Mouse (Mus musculus): ENCODE measurements around the gene Gsdme.

The Gsdme gene

DNA sequence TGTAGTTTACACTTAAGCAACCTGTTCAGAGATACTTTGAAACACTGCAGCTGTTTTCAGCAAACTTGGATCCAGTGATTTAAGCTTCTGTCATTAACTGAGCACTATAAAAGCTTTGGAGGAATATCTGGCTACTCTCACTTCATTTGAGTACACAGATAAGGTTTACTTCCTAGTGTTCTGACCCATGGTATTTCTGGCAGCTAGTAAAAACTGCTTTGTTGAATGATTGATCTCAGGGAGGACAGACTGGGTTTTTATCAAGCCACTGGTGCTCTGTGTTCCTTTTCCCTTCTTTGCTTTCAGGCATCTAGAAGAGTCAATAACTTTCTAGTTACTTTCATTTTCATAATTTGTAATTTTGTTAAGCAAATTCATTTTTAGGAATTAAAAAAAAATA lies 74.3 kb downstream of the Gsdme start:
- no peak for DNase-seq (ENCODE audit: low read depth, low spot score)

DNA sequence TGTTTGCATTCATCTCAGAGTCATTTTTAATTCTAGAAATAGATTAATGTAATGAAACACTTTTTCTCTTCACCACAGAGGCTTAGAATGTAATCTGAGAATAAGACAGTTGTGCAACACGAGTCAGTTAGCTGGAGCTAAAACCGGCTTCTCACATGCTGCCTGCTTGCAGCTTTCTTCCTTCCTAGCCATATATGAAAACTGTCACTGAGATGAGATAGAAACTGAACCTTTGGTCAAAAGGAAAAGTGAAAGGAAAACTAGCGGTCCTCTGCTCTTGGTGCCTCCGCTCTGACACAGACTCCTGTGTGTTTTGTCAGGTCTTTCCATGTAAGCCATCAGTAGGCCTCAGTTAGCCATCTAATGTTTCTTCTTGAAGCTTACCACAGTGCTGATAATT lies 75.7 kb downstream of the Gsdme start:
- DNase-seq (ENCODE audit: low read depth, low spot score) = no peak

GRCm38 (mm10) chr6:50180189-50180588 lies 83.5 kb downstream of the Gsdme start:
- DNase-seq (ENCODE audit: low read depth, low spot score) = no peak

DNA sequence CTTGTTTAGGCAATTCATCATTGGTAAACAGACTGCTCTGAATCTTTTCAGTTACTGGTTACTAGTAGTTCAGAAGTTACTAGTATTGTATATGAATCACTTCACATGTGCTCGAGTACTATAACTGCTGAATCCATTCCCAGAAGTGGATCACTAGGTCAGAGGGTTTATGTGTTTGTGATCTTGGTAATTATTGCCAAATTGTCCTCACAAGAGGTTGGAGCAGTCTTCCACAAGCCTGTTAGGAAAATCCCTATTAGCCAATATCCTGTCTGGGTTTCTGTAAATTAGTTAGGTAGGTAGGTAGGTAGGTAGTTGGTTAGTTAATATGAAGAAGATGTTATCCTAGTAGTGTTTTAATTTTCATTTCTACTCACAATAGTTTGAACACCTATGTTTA lies 87.9 kb downstream of the Gsdme start:
- DNase-seq (ENCODE audit: low read depth, low spot score) = no peak

GRCm38 (mm10) chr6:50169771-50170170 lies 93.9 kb downstream of the Gsdme start:
- no peak for DNase-seq (ENCODE audit: low read depth, low spot score)

GRCm38 (mm10) chr6:50168821-50169220 lies 94.8 kb downstream of the Gsdme start:
- no peak for DNase-seq (ENCODE audit: low read depth, low spot score)

GRCm38 (mm10) chr6:50163013-50163412 lies 100.6 kb downstream of the Gsdme start:
- DNase-seq (ENCODE audit: low read depth, low spot score) = no peak

DNA sequence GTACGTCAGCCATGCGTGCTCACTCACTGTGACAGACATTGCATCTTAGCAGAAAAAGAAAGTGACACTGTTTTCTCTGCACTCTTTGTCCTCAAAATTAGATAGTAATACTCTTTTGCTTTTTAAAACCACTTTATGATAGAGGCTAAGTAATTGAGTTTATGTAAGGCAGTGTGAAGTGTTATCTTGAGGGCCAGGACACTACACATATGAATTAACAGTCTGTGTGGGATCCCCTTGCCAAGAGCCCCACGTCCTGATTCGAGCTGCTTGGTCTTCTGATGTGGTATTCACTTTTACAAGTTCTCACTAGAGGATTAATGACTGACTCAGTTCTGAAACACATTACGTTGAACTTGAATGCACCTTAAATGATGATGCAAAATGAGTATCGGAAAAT lies 103.8 kb downstream of the Gsdme start:
- no peak for DNase-seq (ENCODE audit: low read depth, low spot score)

- no peak for DNase-seq (ENCODE audit: low read depth, low spot score)
These were observed 114.3 kb downstream of the Gsdme start for GRCm38 (mm10) chr6:50149378-50149777.

GRCm38 (mm10) chr6:50146158-50146557 lies 117.5 kb downstream of the Gsdme start:
- DNase-seq (ENCODE audit: low read depth, low spot score) = no peak

DNA sequence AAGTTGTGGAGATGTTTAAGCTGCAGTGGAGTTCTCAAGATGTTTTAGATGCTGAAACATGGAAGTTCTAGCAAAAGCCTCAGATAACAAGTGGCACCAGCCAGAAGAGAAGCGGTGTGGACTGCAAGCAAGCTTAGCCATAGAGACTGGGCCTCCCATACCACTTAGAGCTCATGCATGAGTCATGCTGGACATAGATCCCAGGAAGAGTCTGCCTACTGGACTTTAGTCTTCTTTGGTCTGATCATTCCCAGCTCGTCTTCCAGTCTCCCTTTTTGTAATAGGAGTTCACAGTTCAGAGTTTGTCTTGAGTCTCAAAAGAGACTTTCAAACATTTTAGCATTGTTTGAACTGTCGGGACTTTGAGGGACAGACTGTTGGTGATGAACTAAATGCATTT lies 124.1 kb downstream of the Gsdme start:
- no peak for DNase-seq (ENCODE audit: low read depth, low spot score)
